Mouse (Mus musculus) hindbrain, embryonic 14.5 days (tissue): ENCODE data around the gene Olfr1156. TPM values are rescaled to one million over a fixed set of nuclear protein-coding genes. Genes with fewer than 3 reads are reported as not detected.

Experiments used
- ATAC-seq: fragments of 200-750 bp; cut with Nextera tagmentation; 2 replicates; pipeline ENCODE4 v1.8.0; 2017; ENCODE audit warnings: moderate number of reproducible peaks, mild to moderate bottlenecking, moderate TSS enrichment, moderate library complexity; ENCODE audit not compliant: low FRiP score
- DNase-seq: peaks from one replicate; pipeline ENCODE4 v3.0.0-alpha.2; 2015; ENCODE audit warnings: low spot score
- H3K27ac ChIP-seq: fragments of 300-500 bp; sonication (generic); 2 replicates; pipeline ENCODE4 v1.5.1; 2014; ENCODE audit warnings: mild to moderate bottlenecking, moderate library complexity
- H3K27me3 ChIP-seq: fragments of 300-500 bp; sonication (generic); 2 replicates; pipeline ENCODE4 v1.6.1; 2014; ENCODE audit warnings: mild to moderate bottlenecking, low read length, mixed read lengths; ENCODE audit not compliant: control insufficient read depth, insufficient read depth
- H3K36me3 ChIP-seq: fragments of 300-500 bp; sonication (generic); replicated peaks from 2 replicates; pipeline ENCODE4 v1.6.1; 2014; ENCODE audit not compliant: control insufficient read depth, insufficient read depth
- H3K4me1 ChIP-seq: fragments of 300-500 bp; sonication (generic); replicated peaks from 2 replicates; pipeline ENCODE4 v1.6.1; 2014; ENCODE audit warnings: antibody characterized with exemption, low read length, mixed read lengths; ENCODE audit not compliant: control insufficient read depth, insufficient read depth
- H3K4me2 ChIP-seq: fragments of 300-500 bp; sonication (generic); replicated peaks from 2 replicates; pipeline ENCODE4 v1.6.1; 2014; ENCODE audit warnings: mild to moderate bottlenecking, moderate library complexity
- H3K4me3 ChIP-seq: fragments of 300-500 bp; sonication (generic); replicated peaks from 2 replicates; pipeline ENCODE4 v1.5.1; 2014; ENCODE audit warnings: mild to moderate bottlenecking, low read length
- H3K9ac ChIP-seq: fragments of 300-500 bp; sonication (generic); 2 replicates; pipeline ENCODE4 v1.6.1; 2014
- H3K9me3 ChIP-seq: fragments of 300-500 bp; sonication (generic); 2 replicates; pipeline ENCODE4 v1.6.1; 2016; ENCODE audit warnings: low read length; ENCODE audit not compliant: control insufficient read depth
- WGBS: fragments of 180-500 bp; shearing (Covaris S2); extraction: QIAGEN DNeasy Blood & Tissue Kit; methylation state at CpG from one replicate; pipeline ENCODE4 v1.1.7; 2014; 5-methylcytosine and 5-hydroxymethylcytosine counted together
- polyA plus RNA-seq: library from polyadenylated mRNA; unstranded; fragments of >200 nt; fragmentation: Nextera tagmentation; extraction: Ambion mirVana; gene quantifications from 2 replicates; pipeline ENCODE4 v1.2.1, GENCODE M21; 2014

Olfr1156 gene
- polyA plus RNA-seq = not detected in 2 replicates

GRCm38 (mm10) chr2:87953000-87953399, at the start of gene Olfr1156:
Olfr1156 (minus strand) TSS chr2:87953100.
- H3K27ac ChIP-seq = no peak within 1 kb of the TSS
- no peaks in the 10 kb centered on the region for H3K9me3 ChIP-seq
- H3K4me2 ChIP-seq = no peak within 1 kb of the TSS
- no peaks in the 10 kb centered on the region for H3K36me3 ChIP-seq
- H3K4me3 ChIP-seq = no peak within 1 kb of the TSS
- H3K9ac ChIP-seq = no peak within 1 kb of the TSS
- no peaks in the 10 kb centered on the region for H3K4me1 ChIP-seq
- ATAC-seq (no peak), DNase-seq (no peak)
- no peaks in the 10 kb centered on the region for H3K27me3 ChIP-seq

- no peak for ATAC-seq
- Histone ChIP-seq H3K4me1 (no peaks in the 10 kb centered on the region), H3K9ac (no peak within 1 kb of the TSS)
Observed at GRCm38 (mm10) chr2:87989813-87990212, 36.9 kb upstream of the Olfr1156 start, which contains the start of gene Olfr1158. Olfr1158 (plus strand) TSS chr2:87990113.

GRCm38 (mm10) chr2:87974563-87974962, 21.7 kb upstream of the Olfr1156 start, which contains the start of gene Olfr74:
Olfr74 (minus strand) TSS chr2:87974663.
- DNase-seq = no peak
- no peak within 1 kb of the TSS for H3K27ac ChIP-seq
- 78% methylated on average over 3 of the region's 3 CpGs for WGBS
- H3K9ac ChIP-seq = no peak within 1 kb of the TSS
- no peak within 1 kb of the TSS for H3K4me2 ChIP-seq
- H3K36me3 ChIP-seq = no peaks in the 10 kb centered on the region
- H3K9me3 ChIP-seq = no peaks in the 10 kb centered on the region
- ATAC-seq = no peak
- no peaks in the 10 kb centered on the region for H3K4me1 ChIP-seq
- no peaks in the 10 kb centered on the region for H3K27me3 ChIP-seq
- H3K4me3 ChIP-seq = no peak within 1 kb of the TSS

More at GRCm38 (mm10) chr2:87989813-87990212, 36.9 kb upstream of the Olfr1156 start, which contains the start of gene Olfr1158:
- Histone ChIP-seq H3K27me3 (no peaks in the 10 kb centered on the region), H3K36me3 (no peaks in the 10 kb centered on the region), H3K27ac (no peak within 1 kb of the TSS), H3K4me3 (no peak within 1 kb of the TSS), H3K9me3 (no peaks in the 10 kb centered on the region), H3K4me2 (no peak within 1 kb of the TSS)
- no peak for DNase-seq

- Histone ChIP-seq H3K9me3 (no peaks in the 10 kb centered on the region), H3K27me3 (no peaks in the 10 kb centered on the region), H3K9ac (no peak within 1 kb of the TSS), H3K27ac (no peak within 1 kb of the TSS), H3K36me3 (no peaks in the 10 kb centered on the region), H3K4me3 (no peak within 1 kb of the TSS), H3K4me2 (no peak within 1 kb of the TSS), H3K4me1 (no peaks in the 10 kb centered on the region)
- WGBS = 96% methylated on average over 4 of the region's 4 CpGs
- no peak for DNase-seq
- ATAC-seq = no peak
Observed at GRCm38 (mm10) chr2:87968199-87968598, 15.3 kb upstream of the Olfr1156 start, which contains the start of gene Olfr1157. Olfr1157 (minus strand) TSS chr2:87968299.

- 98% methylated on average over 1 of the region's 1 CpGs for WGBS
Observed at GRCm38 (mm10) chr2:87945037-87945436, 7.9 kb downstream of the Olfr1156 start, which contains the start of gene Olfr1155. Olfr1155 (minus strand) TSS chr2:87945137.

GRCm38 (mm10) chr2:87905066-87905465, 47.8 kb downstream of the Olfr1156 start, which contains the start of gene Olfr1154:
Olfr1154 (minus strand) TSS chr2:87905166.
- no peak within 1 kb of the TSS for H3K4me2 ChIP-seq
- no peak within 1 kb of the TSS for H3K4me3 ChIP-seq
- H3K9ac ChIP-seq = no peak within 1 kb of the TSS
- no peaks in the 10 kb centered on the region for H3K9me3 ChIP-seq
- no peak within 1 kb of the TSS for H3K27ac ChIP-seq
- H3K27me3 ChIP-seq = no peaks in the 10 kb centered on the region
- no peak for ATAC-seq
- no peak for DNase-seq
- 96% methylated on average over 1 of the region's 1 CpGs for WGBS
- no peaks in the 10 kb centered on the region for H3K4me1 ChIP-seq
- no peaks in the 10 kb centered on the region for H3K36me3 ChIP-seq

More at GRCm38 (mm10) chr2:87945037-87945436, 7.9 kb downstream of the Olfr1156 start, which contains the start of gene Olfr1155:
- H3K36me3 ChIP-seq = no peaks in the 10 kb centered on the region
- no peaks in the 10 kb centered on the region for H3K4me1 ChIP-seq
- DNase-seq (no peak), ATAC-seq (no peak)
- H3K9me3 ChIP-seq = no peaks in the 10 kb centered on the region
- no peak within 1 kb of the TSS for H3K9ac ChIP-seq
- no peak within 1 kb of the TSS for H3K27ac ChIP-seq
- no peak within 1 kb of the TSS for H3K4me3 ChIP-seq
- H3K27me3 ChIP-seq = no peaks in the 10 kb centered on the region
- H3K4me2 ChIP-seq = no peak within 1 kb of the TSS

Other genes starting within 250 kb of the Olfr1156 start
- not detected in 2 replicates for gene Olfr1137, start 239.9 kb downstream of the Olfr1156 start, polyA plus RNA-seq
- not detected in 2 replicates for gene Olfr1138, start 213.1 kb downstream of the Olfr1156 start, polyA plus RNA-seq
- not detected in 2 replicates for gene Olfr1140, start 209.3 kb downstream of the Olfr1156 start, polyA plus RNA-seq
- gene Olfr1141, start 199.1 kb downstream of the Olfr1156 start, polyA plus RNA-seq = not detected in 2 replicates
- not detected in 2 replicates for gene Olfr152, start 173.6 kb downstream of the Olfr1156 start, polyA plus RNA-seq
- gene Olfr1143, start 152.5 kb downstream of the Olfr1156 start, polyA plus RNA-seq = not detected in 2 replicates
- not detected in 2 replicates for gene Olfr1145, start 143.3 kb downstream of the Olfr1156 start, polyA plus RNA-seq
- gene Olfr1148, start 122.6 kb downstream of the Olfr1156 start, polyA plus RNA-seq = not detected in 2 replicates
- gene Olfr1150-ps1, start 109.1 kb downstream of the Olfr1156 start, polyA plus RNA-seq = not detected in 2 replicates
- not detected in 2 replicates for gene Olfr1151, start 97.2 kb downstream of the Olfr1156 start, polyA plus RNA-seq
- not detected in 2 replicates for gene Olfr1152, start 86.6 kb downstream of the Olfr1156 start, polyA plus RNA-seq
- gene Olfr1153, start 58.1 kb downstream of the Olfr1156 start, polyA plus RNA-seq = not detected in 2 replicates
- gene Olfr1154, start 47.9 kb downstream of the Olfr1156 start, polyA plus RNA-seq = not detected in 2 replicates
- gene Olfr1155, start 8.0 kb downstream of the Olfr1156 start, polyA plus RNA-seq = not detected in 2 replicates
- not detected in 2 replicates for gene Olfr1157, start 15.2 kb upstream of the Olfr1156 start, polyA plus RNA-seq
- not detected in 2 replicates for gene Olfr74, start 21.6 kb upstream of the Olfr1156 start, polyA plus RNA-seq
- gene Olfr1158, start 37.0 kb upstream of the Olfr1156 start, polyA plus RNA-seq = not detected in 2 replicates
- gene Olfr1160, start 55.2 kb upstream of the Olfr1156 start, polyA plus RNA-seq = not detected in 2 replicates
- not detected in 2 replicates for gene Olfr1161, start 69.7 kb upstream of the Olfr1156 start, polyA plus RNA-seq
- gene Olfr73, start 84.6 kb upstream of the Olfr1156 start, polyA plus RNA-seq = not detected in 2 replicates
- gene Olfr1162, start 98.0 kb upstream of the Olfr1156 start, polyA plus RNA-seq = not detected in 2 replicates
- not detected in 2 replicates for gene Olfr1163, start 118.7 kb upstream of the Olfr1156 start, polyA plus RNA-seq
- not detected in 2 replicates for gene Olfr1164, start 140.9 kb upstream of the Olfr1156 start, polyA plus RNA-seq
- not detected in 2 replicates for gene Olfr1166, start 175.2 kb upstream of the Olfr1156 start, polyA plus RNA-seq
- not detected in 2 replicates for gene Olfr1167, start 202.1 kb upstream of the Olfr1156 start, polyA plus RNA-seq
- not detected in 2 replicates for gene Olfr1168, start 228.8 kb upstream of the Olfr1156 start, polyA plus RNA-seq